Mouse (Mus musculus) mesoderm, embryonic 11.5 days (tissue): ENCODE data around the gene Abhd6.
A peak's percentile ranks its signal among the peaks of the same experiment; 100 is the strongest.

Source experiments
- DNase-seq: peaks from one replicate; pipeline ENCODE4 v3.0.0-alpha.2; 2012; ENCODE audit warnings: low read depth, low spot score

Abhd6 gene

GRCm38 (mm10) chr14:8062076-8062475 lies 59.4 kb downstream of the Abhd6 start:
- DNase-seq, result peak; percentile 51

- DNase-seq, result no peak
These were observed 60.0 kb downstream of the Abhd6 start for GRCm38 (mm10) chr14:8062537-8063301.

- no peak for DNase-seq
These were observed 61.4 kb downstream of the Abhd6 start for GRCm38 (mm10) chr14:8063835-8064785.

- peak; percentile 97 for DNase-seq
These were observed 77.5 kb downstream of the Abhd6 start, which contains the start of gene Rpp14 for GRCm38 (mm10) chr14:8080165-8080679. Rpp14 (plus strand) TSS chr14:8080367.

GRCm38 (mm10) chr14:8080718-8081117 lies 78.0 kb downstream of the Abhd6 start:
- peak; percentile 25 for DNase-seq

GRCm38 (mm10) chr14:8082949-8083348 lies 80.2 kb downstream of the Abhd6 start:
- no peak for DNase-seq

GRCm38 (mm10) chr14:8089016-8089415 lies 86.3 kb downstream of the Abhd6 start:
- no peak for DNase-seq

GRCm38 (mm10) chr14:8092573-8092972 lies 89.9 kb downstream of the Abhd6 start:
- peak; percentile 47 for DNase-seq

- no peak for DNase-seq
These were observed 90.7 kb downstream of the Abhd6 start for GRCm38 (mm10) chr14:8093427-8093826.

- no peak for DNase-seq
These were observed 92.3 kb downstream of the Abhd6 start for GRCm38 (mm10) chr14:8094931-8095561.

- DNase-seq, result no peak
These were observed 92.9 kb downstream of the Abhd6 start for GRCm38 (mm10) chr14:8095562-8095950.

- DNase-seq, result peak; percentile 89
These were observed 95.4 kb downstream of the Abhd6 start, which contains the start of gene Pxk for GRCm38 (mm10) chr14:8097978-8098686. Pxk (plus strand) TSS chr14:8098211.

GRCm38 (mm10) chr14:8098687-8098995 lies 95.9 kb downstream of the Abhd6 start:
- peak; percentile 60 for DNase-seq

GRCm38 (mm10) chr14:8099561-8100021 lies 96.9 kb downstream of the Abhd6 start:
- DNase-seq, result no peak

- DNase-seq, result no peak
These were observed 99.2 kb downstream of the Abhd6 start for GRCm38 (mm10) chr14:8101886-8102285.

GRCm38 (mm10) chr14:8102676-8103075 lies 100.0 kb downstream of the Abhd6 start:
- DNase-seq, result no peak
